Mouse (Mus musculus): ENCODE results near the gene Minpp1. TPM values are rescaled to one million over a fixed set of nuclear protein-coding genes. Genes with fewer than 3 reads are reported as not detected.

Gene Minpp1
- polyA plus RNA-seq, 1 experiment from 2014 or later = 66.6 TPM

DNA sequence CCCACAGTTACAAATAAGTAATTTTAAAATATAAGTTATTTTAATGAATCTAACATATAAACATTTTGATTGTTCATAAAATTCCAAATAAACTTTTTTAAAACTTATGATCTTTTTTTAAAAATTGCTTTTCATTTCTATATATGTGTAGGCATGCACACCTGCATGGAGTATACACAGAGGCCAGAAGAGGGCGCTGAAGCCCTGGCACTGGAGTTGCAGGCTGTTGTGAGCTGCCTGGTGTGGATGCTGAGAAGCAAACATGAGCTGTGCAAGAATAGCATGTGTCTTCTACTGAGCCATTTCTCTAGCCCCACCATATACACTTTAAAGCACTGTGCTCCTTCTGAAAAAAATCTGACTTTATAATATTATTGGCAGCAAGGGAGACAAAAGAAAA is 26.9 kb downstream of the Minpp1 start:
- Histone ChIP-seq H3K4me1 (no peaks in the 10 kb centered on the region), H3K9me3 (no peaks in the 10 kb centered on the region), H3K36me3 (peaks cover 49% of the 10 kb centered on the region), H3K27me3 (replicated peaks) (no peaks in the 10 kb centered on the region), H3K9ac (no peak overlapping the region), H3K4me2 (replicated peaks) (no peak overlapping the region), H3K4me3 (no peak overlapping the region), H3K27ac (no peak overlapping the region)
- WGBS = 46% methylated on average over 1 of the region's 1 CpGs
- no peak for ATAC-seq (ENCODE audit: low FRiP score, low read depth)

DNA sequence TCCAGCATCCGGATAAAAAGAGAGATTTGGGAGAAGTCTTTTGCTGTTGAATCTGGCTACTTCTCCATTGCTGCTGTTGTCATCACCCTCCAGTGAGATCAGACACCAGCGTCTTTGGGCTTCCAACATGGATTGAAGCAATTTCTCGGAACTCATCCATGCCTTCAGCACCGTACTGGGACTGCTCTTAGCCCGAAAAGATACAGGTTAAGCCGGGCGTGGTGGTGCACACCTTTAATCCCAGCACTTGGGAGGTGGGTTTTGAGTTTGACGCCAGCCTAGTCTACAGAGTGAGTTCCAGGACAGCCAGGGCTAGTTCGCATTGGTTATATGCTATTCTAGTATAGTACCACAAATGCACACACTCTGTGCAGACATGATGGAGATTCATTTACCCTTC is 31.0 kb downstream of the Minpp1 start:
- Histone ChIP-seq H3K9me3 (no peaks in the 10 kb centered on the region), H3K4me3 (no peak overlapping the region), H3K4me2 (replicated peaks) (no peak overlapping the region), H3K27ac (no peak overlapping the region), H3K36me3 (peaks cover 43% of the 10 kb centered on the region), H3K27me3 (replicated peaks) (no peaks in the 10 kb centered on the region), H3K4me1 (no peaks in the 10 kb centered on the region), H3K9ac (no peak overlapping the region)
- WGBS = 94% methylated on average over 9 of the region's 9 CpGs
- no peak for ATAC-seq (ENCODE audit: low FRiP score, low read depth)

DNA sequence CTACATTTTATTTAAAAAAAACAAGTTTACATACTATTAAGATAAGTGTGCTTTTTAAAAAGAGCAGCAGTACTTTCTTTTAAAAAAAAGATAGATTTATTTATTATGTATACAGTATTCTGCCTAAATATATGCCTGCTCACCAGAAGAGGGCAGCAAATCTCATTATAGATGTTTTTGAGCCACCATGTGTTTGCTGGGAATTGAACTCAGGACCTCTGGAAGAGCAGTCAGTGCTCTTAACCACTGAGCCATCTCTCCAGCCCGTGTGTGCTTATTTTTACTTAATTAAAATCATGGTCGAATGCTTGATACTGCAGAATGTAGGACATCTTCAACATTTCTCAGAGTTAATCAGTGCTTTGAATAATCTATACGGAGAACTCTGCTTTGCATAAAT is 35.9 kb downstream of the Minpp1 start:
- Histone ChIP-seq H3K9ac (no peak overlapping the region), H3K4me2 (replicated peaks) (no peak overlapping the region), H3K4me1 (no peaks in the 10 kb centered on the region), H3K9me3 (no peaks in the 10 kb centered on the region), H3K4me3 (no peak overlapping the region), H3K36me3 (peaks cover 6% of the 10 kb centered on the region; the same call in 1 of the 2 replicates), H3K27ac (no peak overlapping the region), H3K27me3 (replicated peaks) (no peaks in the 10 kb centered on the region)
- no peak for ATAC-seq (ENCODE audit: low FRiP score, low read depth)
- 86% methylated on average over 3 of the region's 3 CpGs for WGBS

DNA sequence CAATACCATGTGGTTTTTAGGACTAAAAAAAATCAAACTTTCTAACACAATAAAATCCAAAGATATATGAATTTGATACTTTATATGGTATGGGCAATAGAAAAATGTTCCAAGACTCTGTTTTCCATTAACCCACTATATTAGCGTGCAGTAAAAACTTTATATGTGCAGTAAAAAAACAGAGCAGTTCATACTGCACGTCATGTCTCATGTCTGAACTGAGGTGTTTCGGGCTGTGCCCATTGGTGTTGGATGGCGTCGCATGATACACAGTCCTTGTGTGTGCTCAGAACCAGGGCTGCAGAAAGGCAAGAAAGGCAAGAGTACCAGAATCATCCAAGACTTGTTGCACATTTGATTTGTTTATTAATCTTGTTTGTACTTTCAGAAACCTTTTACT is 36.7 kb downstream of the Minpp1 start:
- Histone ChIP-seq H3K27me3 (replicated peaks) (no peaks in the 10 kb centered on the region), H3K9me3 (no peaks in the 10 kb centered on the region), H3K4me1 (no peaks in the 10 kb centered on the region), H3K9ac (no peak overlapping the region), H3K27ac (no peak overlapping the region), H3K36me3 (no peaks in the 10 kb centered on the region; the same call in 1 of the 2 replicates), H3K4me2 (replicated peaks) (no peak overlapping the region), H3K4me3 (no peak overlapping the region)
- no peak for ATAC-seq (ENCODE audit: low FRiP score, low read depth)
- WGBS = 94% methylated on average over 5 of the region's 5 CpGs

DNA sequence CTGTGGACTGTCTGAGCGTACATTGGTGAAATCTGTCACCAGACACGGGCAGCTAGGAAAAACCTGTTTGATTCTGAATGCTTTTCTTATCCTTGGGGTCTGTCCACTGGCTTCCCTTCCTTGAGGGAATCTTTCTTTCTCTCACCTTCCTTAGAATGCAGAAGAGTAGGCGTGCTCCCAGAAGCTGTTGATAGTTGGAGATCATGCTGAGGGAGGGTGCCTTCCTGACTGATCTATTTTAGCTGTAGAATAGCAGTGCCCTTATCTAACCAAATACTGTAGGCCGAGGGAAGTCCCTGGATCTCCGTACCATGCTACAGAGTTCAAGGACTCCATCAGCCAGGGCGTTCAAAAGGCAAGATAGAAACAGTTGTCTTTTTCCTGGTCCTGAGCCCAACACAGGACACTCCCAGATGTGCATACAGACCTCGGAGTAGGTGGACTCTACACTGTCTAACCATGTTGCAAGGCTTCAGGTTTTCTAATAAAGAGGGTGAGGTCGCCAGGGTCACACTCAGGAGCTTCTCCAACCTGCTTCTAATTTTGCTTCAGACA is 37.3 kb downstream of the Minpp1 start:
- 89% methylated on average over 8 of the region's 8 CpGs for WGBS
- no peak overlapping the region for H3K27ac ChIP-seq

DNA sequence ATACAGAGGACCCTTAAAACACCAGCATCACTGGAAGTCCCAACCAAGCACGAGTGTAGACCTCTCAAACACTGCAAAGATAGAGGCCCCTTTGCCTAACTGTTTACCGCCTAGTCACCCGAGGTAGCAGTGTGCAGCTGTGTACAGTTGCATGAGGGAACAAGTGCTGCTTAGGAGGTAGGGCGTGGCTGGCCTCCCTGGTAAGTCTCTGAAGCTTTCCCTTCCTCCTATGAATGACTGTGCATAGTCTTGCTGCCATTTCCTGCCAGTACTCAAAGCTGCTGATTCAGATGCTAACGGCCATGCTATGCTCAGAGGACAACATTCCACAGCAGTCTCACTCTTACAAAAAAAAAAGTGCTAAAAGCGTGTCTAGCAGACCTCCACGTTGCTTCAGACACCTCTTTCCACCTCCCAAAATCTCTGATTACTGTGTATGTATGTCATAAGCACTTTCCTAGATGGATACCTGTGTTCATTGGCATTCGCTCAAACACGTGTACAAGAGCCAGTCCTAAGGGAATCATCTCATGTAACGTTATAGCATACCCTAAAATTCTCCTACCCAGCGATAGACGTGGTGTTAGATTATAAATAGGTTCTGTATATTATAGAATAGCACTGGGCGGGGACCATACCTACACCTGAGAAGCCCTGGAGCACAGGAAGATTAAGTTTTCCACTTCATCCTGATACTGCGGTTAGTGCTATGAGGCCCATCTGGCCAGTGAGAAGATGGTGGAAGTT is 38.4 kb downstream of the Minpp1 start:
- Histone ChIP-seq H3K27me3 (replicated peaks) (no peaks in the 10 kb centered on the region), H3K4me2 (replicated peaks) (no peak overlapping the region), H3K9me3 (no peaks in the 10 kb centered on the region), H3K4me1 (no peaks in the 10 kb centered on the region), H3K36me3 (no peaks in the 10 kb centered on the region; the same call in 1 of the 2 replicates), H3K4me3 (no peak overlapping the region), H3K9ac (no peak overlapping the region), H3K27ac (no peak overlapping the region)
- no peak for ATAC-seq (ENCODE audit: low FRiP score, low read depth)
- WGBS = 80% methylated on average over 14 of the region's 14 CpGs

More for the DNA sequence above, 37.3 kb downstream of the Minpp1 start:
- Histone ChIP-seq H3K27me3 (replicated peaks) (no peaks in the 10 kb centered on the region), H3K4me2 (replicated peaks) (no peak overlapping the region), H3K4me3 (no peak overlapping the region), H3K9ac (no peak overlapping the region), H3K4me1 (no peaks in the 10 kb centered on the region), H3K9me3 (no peaks in the 10 kb centered on the region), H3K36me3 (no peaks in the 10 kb centered on the region; the same call in 1 of the 2 replicates)
- no peak for ATAC-seq (ENCODE audit: low FRiP score, low read depth)

DNA sequence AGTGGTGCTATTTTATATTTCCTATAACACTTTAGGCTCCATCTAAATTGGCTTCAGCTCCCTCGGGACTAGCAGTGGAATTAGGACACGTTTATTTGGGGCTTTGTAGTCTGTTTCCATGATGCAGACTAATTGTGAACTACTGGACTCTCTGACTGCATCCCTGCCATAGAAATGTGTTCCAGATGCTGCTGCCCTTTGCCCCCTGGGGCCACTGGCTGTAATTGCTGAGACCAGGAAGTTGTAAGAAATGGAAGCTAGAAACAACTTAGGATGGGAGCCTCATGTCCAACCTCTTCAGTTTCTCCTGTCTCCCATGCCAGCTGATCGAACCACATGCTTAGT is 38.9 kb downstream of the Minpp1 start:
- no peaks in the 10 kb centered on the region for H3K27me3 ChIP-seq (replicated peaks)
- H3K9me3 ChIP-seq = no peaks in the 10 kb centered on the region
- no peak overlapping the region for H3K27ac ChIP-seq
- no peak overlapping the region for H3K9ac ChIP-seq
- H3K4me2 ChIP-seq (replicated peaks) = no peak overlapping the region
- no peaks in the 10 kb centered on the region for H3K4me1 ChIP-seq
- no peak for ATAC-seq (ENCODE audit: low FRiP score, low read depth)
- 72% methylated on average over 3 of the region's 3 CpGs for WGBS
- H3K4me3 ChIP-seq = no peak overlapping the region
- H3K36me3 ChIP-seq = no peaks in the 10 kb centered on the region

DNA sequence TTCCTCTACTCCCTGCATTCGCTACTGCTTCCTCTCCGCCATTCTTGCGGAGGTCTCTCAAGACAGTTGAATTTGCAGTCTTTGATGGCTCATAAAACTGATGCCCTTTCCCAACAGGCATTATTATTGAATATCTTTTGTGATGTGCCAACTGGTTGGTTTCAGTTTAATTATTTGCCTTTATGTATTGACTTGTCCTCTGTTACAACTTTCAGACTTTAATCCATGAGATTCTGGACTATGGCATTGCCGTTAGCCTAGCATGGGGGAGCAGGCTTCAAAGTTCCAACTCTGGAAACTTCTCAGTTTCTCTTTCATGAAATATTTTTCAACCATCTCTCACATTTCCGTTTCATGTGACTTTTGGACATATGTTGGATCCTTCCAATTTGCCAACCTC is 41.6 kb downstream of the Minpp1 start:
- no peaks in the 10 kb centered on the region for H3K27me3 ChIP-seq (replicated peaks)
- no peak overlapping the region for H3K4me2 ChIP-seq (replicated peaks)
- 95% methylated on average over 5 of the region's 5 CpGs for WGBS
- H3K36me3 ChIP-seq = no peaks in the 10 kb centered on the region
- ATAC-seq (ENCODE audit: low FRiP score, low read depth) = no peak
- H3K27ac ChIP-seq = no peak overlapping the region
- H3K4me1 ChIP-seq = no peaks in the 10 kb centered on the region
- no peak overlapping the region for H3K9ac ChIP-seq
- H3K9me3 ChIP-seq = no peaks in the 10 kb centered on the region
- no peak overlapping the region for H3K4me3 ChIP-seq

DNA sequence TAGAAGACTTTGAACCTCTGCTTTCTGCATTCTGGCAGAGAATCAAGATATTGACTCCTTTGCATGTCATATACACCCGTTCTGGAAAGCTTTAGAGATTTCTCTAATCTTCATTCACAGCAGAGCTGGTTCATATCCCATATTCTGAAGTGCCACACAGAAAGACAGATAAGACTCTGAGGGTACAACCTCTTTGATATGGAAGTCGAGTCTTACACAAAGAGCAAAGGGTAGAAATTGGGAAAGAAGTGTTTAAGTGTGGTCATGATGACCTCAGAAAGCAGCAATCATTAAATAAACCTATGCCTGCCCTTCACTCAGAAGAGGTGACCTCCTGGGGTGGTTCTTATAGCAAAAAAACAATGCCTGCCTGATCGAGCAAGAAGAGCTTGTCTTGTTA is 43.2 kb downstream of the Minpp1 start:
- ATAC-seq (ENCODE audit: low FRiP score, low read depth) = no peak
- H3K4me2 ChIP-seq (replicated peaks) = no peak overlapping the region
- no peak overlapping the region for H3K9ac ChIP-seq
- no peaks in the 10 kb centered on the region for H3K27me3 ChIP-seq (replicated peaks)
- H3K4me1 ChIP-seq = no peaks in the 10 kb centered on the region
- H3K9me3 ChIP-seq = no peaks in the 10 kb centered on the region
- no peak overlapping the region for H3K27ac ChIP-seq
- no peaks in the 10 kb centered on the region for H3K36me3 ChIP-seq
- H3K4me3 ChIP-seq = no peak overlapping the region
- WGBS = 80% methylated on average over 3 of the region's 3 CpGs

DNA sequence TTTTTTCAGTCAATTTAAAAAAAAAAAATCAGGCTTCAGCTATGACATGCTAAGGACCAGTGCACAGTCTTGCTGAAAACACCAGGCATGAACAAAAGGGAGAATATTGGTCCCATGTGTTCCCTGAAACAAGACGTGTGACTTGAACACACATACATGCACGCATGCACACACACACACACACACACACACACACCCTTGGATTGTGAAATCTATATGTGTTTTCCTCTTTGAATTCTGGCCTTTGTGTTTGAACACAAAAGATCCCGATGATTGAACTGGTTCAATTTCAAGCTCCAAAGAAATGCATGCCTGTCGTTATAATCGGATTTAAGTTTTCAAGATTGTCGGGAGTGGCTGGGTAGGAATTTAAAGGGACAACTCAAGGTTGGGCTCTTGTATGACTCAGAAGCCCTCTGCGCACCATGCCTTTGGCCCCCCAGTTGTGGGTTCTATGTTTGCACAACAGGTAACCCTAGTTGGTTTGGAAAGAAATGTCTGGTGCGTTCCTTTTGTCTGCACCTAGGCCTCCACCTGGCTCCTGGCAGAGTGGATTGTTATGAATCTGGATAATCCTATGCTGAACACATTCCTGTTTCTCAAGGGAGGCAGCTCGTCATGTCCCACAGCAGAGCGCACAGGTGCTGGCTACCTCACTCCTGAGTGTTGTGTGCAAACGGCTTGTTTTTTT is 43.8 kb downstream of the Minpp1 start:
- ATAC-seq (ENCODE audit: low FRiP score, low read depth) = no peak
- Histone ChIP-seq H3K4me3 (no peak overlapping the region), H3K9me3 (no peaks in the 10 kb centered on the region), H3K4me2 (replicated peaks) (no peak overlapping the region), H3K27me3 (replicated peaks) (no peaks in the 10 kb centered on the region), H3K27ac (no peak overlapping the region), H3K9ac (no peak overlapping the region), H3K36me3 (no peaks in the 10 kb centered on the region), H3K4me1 (no peaks in the 10 kb centered on the region)
- 85% methylated on average over 11 of the region's 11 CpGs for WGBS

DNA sequence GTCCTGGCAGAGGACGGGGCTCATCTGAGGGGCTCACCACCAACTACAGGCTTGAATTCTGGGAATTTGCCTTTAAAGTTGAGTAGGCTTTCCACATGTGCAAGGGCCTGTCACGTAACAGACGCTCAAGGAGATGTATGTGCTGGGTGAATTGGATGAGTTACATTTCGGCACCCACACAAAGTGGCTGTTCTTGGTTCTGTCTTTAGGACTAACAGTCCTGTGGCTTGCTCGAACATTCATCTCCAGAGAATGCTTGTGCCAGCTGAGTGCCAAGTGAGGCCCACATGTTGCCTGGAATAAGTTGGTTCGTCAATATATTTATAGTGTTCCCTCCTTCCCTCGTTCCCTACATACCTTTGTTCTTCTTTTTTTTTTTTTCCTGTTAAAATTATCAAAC is 44.7 kb downstream of the Minpp1 start:
- 88% methylated on average over 7 of the region's 7 CpGs for WGBS

DNA sequence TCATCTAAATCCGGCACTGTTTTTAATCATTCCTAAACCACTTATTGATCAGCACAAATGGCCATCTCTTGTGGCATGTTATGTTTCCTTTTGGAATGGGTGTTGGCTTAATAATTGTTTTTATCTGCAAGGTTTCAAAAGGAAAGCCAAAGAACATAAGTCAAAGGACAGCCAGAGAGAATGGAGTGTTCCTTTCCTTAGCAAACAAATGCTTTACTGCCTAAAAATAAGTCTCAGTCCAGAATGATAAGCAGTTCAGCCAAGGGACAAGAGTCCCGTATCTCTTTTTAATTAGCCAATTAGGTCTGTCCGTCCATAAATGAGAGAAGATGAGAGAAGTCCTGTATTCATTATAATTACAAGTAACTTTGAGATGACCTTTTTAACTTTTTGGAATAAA is 46.8 kb downstream of the Minpp1 start:
- Histone ChIP-seq H3K27me3 (replicated peaks) (no peaks in the 10 kb centered on the region), H3K4me3 (no peak overlapping the region), H3K9ac (no peak overlapping the region), H3K4me2 (replicated peaks) (no peak overlapping the region), H3K4me1 (no peaks in the 10 kb centered on the region), H3K36me3 (no peaks in the 10 kb centered on the region), H3K9me3 (no peaks in the 10 kb centered on the region), H3K27ac (no peak overlapping the region)
- ATAC-seq (ENCODE audit: low FRiP score, low read depth) = no peak
- WGBS = 91% methylated on average over 3 of the region's 3 CpGs

More for the DNA sequence above, 44.7 kb downstream of the Minpp1 start:
- Histone ChIP-seq H3K27me3 (replicated peaks) (no peaks in the 10 kb centered on the region), H3K9ac (no peak overlapping the region), H3K36me3 (no peaks in the 10 kb centered on the region), H3K27ac (no peak overlapping the region), H3K4me1 (no peaks in the 10 kb centered on the region), H3K4me3 (no peak overlapping the region), H3K9me3 (no peaks in the 10 kb centered on the region), H3K4me2 (replicated peaks) (no peak overlapping the region)
- ATAC-seq (ENCODE audit: low FRiP score, low read depth) = no peak
